Mouse (Mus musculus) lung, postnatal 4 days (tissue): ENCODE measurements at regions not wholly inside any gene's neighbourhood (a gene's known extent, or its start where the extent isn't known, plus 50 kb on each side); places are given as distances from the start of the nearest gene placed in this dataset.
A peak's percentile ranks its signal among the peaks of the same experiment; 100 is the strongest.

Source experiments
- DNase-seq, 2 experiments: peaks; one replicate each; pipeline ENCODE4 v3.0.0; 2021

DNA sequence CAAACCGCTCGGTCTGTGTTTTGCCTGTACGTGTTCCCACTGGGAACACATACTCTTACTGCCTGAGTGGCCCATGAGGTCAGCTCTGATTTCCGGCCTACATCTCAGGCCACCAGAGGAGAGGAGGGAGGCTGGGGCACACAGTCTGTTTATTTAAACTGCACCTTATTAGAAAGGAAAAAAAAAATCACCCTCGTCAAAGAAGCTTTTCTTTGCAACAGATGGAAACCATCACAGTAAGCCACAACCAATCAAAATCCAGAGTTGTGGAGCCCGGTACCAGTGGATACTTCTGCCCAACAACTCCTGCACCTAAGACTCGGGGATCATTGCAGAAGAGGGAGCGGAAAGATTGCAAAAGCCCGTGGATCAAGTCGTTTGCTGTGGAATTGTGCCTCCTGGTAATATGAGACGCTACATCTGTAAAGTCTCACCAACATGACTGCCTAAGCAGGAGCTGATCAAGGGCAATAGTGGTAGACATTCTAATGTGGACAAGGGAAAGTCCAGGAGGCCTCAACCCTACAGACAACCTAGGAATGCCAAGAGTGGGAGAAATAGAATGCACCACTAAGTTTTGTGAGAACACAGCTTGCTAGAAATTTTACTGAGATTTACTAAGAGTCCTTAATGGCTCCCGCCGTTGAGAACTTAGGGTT lies 60.5 kb downstream of the Uqcrfs1 start:
- DNase-seq, result no peak

DNA sequence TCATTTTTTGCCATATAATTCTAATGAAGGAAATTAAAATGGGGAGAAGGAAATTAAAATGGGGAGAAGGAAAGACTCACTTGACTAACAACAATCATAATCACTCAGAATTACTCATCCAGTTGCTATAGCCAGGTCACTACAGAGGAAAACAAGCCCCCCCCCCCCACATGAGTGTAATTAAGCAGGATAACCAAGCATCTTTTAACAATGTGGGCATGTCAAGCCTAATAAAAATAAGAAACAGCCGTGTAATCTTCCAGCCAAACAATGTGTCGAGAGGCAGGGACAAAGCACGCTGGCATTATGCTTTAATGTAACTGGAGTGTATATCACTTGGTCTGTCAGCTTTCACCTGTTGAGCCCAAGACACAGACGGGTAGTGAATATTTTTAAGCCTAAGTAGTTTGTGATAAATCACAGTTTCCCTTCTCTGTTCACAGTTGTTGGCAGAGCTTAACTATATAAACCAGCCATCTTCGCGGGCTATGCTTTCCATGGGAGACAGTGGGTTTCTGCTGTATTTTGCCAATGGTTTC lies 66.0 kb downstream of the Uqcrfs1 start:
- DNase-seq, result no peak

DNA sequence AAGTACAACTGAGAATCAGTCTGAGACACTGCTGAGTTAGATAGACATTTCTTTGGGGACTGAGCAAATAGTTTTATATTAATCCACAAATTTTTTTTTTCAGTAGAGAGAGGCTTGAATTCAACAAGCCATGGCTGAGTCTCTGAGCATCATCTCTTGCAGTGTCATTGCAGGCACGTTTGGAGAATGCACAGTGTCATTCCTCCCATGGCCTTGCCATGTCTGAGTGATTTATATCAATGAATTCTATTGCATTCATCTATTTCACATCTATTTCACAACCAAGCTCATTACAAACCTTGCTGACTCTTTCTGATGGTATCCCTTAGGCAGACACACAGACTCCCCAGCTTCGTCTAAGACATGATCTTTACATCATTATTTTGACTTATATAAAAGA lies 66.6 kb downstream of the Uqcrfs1 start:
- no peak for DNase-seq

DNA sequence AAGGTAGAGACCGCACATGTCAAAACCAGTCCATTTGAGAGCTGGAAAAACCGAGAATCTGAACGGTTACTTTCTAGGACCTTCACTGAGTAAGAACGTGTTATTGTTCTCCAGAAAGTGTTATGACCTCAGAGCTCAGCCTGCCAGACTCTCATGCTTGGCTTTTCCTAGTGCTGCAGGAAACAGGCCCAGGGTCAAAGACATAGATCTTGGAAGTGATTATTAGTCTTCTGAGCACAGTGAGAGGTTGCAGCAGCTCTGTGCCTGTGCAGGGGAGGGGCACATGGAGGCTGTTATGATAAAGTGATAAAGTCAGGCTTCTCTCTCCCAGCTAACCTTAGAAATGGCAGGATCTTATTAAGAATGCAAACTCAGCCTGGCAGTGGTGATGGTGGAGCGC lies 73.9 kb downstream of the Uqcrfs1 start:
- DNase-seq, result no peak

DNA sequence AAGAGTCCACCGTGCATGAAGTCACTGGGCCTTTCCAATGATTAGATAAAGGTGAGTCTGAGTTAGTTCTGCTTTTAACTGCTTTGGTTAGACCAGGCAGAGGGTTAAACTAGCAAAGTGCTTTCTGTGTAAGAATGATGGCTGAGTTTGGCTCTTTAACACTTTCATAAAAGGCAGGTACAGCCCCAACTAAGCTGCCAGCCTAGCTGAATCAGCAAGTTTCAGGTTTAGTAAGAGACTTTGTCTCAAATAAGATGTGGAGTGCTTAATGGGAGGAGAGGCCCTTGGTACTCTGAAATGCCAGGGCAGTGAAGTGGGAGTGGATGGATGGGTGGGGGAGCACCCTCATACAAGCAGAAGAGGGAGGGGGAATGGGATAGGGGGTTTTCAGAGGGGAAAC lies 78.1 kb downstream of the Uqcrfs1 start:
- DNase-seq, result no peak

DNA sequence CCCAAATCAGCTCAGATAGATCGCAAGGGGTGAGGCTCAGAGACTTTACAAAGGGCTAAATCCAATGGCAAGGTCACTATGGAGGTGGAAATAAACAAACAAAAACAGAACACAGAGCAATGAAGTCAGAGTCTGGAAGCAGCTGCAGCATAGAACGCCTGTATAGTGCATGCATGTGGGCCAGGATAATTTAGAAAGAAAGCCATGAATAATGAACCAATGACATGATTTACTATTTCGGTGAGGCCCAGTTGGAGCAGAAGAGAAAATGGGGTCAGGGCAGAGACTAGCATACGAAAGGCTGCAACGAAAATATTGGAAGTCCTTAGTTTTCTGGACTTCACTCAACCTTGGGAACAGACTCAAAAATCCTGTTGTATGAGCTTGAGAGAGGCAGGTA lies 79.7 kb downstream of the Uqcrfs1 start:
- DNase-seq, result no peak

DNA sequence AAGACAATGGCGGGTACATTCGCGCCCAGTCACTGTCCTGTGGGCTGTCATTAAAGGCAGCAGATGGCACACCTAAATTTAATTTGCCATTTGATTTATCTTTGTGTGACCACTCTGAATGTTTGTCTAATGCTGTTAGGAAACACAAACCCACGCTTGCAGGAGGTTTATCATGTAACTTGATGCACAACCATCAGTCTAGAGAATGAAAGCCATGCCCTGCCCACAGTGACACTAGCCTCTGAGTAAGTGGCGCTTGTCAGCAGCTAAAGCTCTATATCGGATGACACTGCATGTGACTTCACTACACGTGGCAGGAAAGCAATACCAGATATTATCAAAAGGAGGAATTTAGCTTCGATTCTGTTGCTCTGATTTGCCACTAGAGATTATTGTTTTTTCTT lies 89.9 kb downstream of the Uqcrfs1 start:
- no peak for DNase-seq

DNA sequence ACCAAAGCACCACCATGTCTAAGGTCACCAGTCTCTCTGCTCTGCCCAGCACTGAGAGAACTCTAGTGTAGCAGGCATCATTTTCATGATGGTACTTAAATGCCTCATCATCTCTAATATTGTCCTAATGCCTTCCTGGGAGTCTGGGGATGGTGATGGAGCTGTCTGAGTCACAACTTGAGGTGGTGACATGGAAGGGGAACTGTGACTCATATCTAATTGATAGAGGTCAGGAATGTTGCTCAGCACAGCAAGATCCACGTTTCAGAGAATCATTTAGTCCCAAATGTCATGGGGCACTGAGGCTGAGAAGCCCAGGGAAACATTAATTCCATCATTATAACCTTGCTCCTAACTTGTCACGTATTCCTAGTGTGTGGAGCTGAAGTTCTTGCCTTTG lies 93.0 kb downstream of the Uqcrfs1 start:
- DNase-seq, result no peak

DNA sequence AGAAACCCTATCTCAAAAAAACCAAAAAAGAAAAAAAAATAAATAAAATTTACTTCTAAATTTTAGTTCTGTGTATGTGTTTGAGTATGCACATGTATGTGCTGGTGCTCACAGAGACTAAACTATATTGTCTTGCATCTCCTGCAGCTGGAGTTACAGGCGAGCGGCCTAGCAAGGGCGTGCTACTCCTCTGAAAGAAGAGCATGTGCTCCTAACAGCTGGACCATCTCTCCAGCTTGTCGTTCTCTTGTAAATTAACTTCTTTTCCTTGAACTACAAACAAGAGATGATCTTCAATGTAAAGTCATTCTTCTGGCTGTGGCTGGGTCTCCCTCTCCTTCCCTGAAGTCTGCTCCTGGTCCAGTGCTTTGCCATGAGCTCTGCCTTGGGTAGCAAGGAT lies 96.3 kb downstream of the Uqcrfs1 start:
- peak in 1 of 2 experiments; percentile 36 for DNase-seq
